Mouse (Mus musculus): Measurements from ENCODE around the gene Poldip3. TPM values are rescaled to one million over a fixed set of nuclear protein-coding genes. Genes with fewer than 3 reads are reported as not detected.
A peak's percentile ranks its signal among the peaks of the same experiment; 100 is the strongest.

The Poldip3 gene
- polyA plus RNA-seq, 1 experiment from 2014 or later = 139 TPM

DNA sequence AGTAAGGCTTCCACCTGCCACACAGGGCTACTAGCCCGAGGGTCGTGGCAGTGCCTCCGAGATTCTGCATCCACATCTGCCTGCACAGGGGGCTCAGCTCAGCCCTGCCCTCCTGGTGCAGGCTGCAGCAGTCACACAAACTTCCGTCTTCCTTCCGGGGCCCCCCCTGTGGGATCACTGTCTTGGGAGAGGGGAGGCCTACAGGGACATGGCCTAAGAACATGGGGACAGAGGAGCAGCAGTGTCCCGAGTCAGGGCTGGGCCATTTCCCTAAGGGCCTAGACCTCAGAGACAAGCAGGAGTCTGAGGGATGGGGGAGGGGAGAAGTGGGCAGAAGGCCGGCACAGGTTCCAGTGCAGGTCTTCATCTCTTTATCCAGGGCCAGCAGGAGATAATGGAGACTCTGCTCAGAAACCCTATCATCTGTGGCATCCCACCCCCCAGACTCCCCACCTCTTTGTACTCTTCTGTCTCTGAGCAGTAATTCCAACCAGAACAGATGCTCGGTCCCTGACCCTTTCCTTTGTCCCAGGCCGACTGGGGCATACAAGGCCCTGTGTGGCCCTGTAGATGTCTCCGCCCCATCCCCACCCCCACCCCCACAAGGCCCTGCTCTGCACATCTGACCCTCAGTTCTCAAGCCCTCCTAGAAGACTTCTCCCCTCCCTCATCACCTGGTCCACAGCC is 12.0 kb upstream of the Poldip3 start:
- no peak overlapping the region for H3K4me3 ChIP-seq
- no peak overlapping the region for H3K4me2 ChIP-seq
- H3K36me3 ChIP-seq = peaks cover 44% of the 10 kb centered on the region
- no peaks in the 10 kb centered on the region for H3K9me3 ChIP-seq
- H3K9ac ChIP-seq = no peak overlapping the region
- H3K27ac ChIP-seq = no peak overlapping the region
- H3K4me1 ChIP-seq = peaks cover 13% of the 10 kb centered on the region
- WGBS = 63% methylated on average over 10 of the region's 10 CpGs
- no peak for ATAC-seq (ENCODE audit: borderline replicate concordance, extremely low read depth, low FRiP score, low TSS enrichment)
- H3K27me3 ChIP-seq = no peaks in the 10 kb centered on the region

GRCm38 (mm10) chr15:83160561-83160960 is 11.4 kb upstream of the Poldip3 start:
- peaks cover 44% of the 10 kb centered on the region for H3K36me3 ChIP-seq
- H3K9ac ChIP-seq = no peak overlapping the region
- H3K4me2 ChIP-seq = no peak overlapping the region
- WGBS = 94% methylated on average over 4 of the region's 4 CpGs
- peaks cover 7% of the 10 kb centered on the region for H3K4me1 ChIP-seq
- H3K27ac ChIP-seq = no peak overlapping the region
- no peaks in the 10 kb centered on the region for H3K27me3 ChIP-seq
- no peaks in the 10 kb centered on the region for H3K9me3 ChIP-seq
- no peak for ATAC-seq (ENCODE audit: borderline replicate concordance, extremely low read depth, low FRiP score, low TSS enrichment)
- no peak overlapping the region for H3K4me3 ChIP-seq

- H3K27me3 ChIP-seq = no peaks in the 10 kb centered on the region
- 0 out of 2 replicates have a peak, but pooled peaks cover 1% of the 10 kb centered on the region for H3K4me1 ChIP-seq
- WGBS = 90% methylated on average over 9 of the region's 9 CpGs
- H3K36me3 ChIP-seq = peaks cover 44% of the 10 kb centered on the region
- ATAC-seq (ENCODE audit: borderline replicate concordance, extremely low read depth, low FRiP score, low TSS enrichment) = no peak
- no peaks in the 10 kb centered on the region for H3K9me3 ChIP-seq
- H3K4me2 ChIP-seq = no peak overlapping the region
- H3K9ac ChIP-seq = no peak overlapping the region
- no peak overlapping the region for H3K27ac ChIP-seq
- H3K4me3 ChIP-seq = no peak overlapping the region
Measured at GRCm38 (mm10) chr15:83159823-83160222, 10.6 kb upstream of the Poldip3 start.

- ATAC-seq (ENCODE audit: borderline replicate concordance, extremely low read depth, low FRiP score, low TSS enrichment) = no peak
- 91% methylated on average over 7 of the region's 7 CpGs for WGBS
- no peaks in the 10 kb centered on the region for H3K9me3 ChIP-seq
- no peaks in the 10 kb centered on the region for H3K4me1 ChIP-seq
- no peaks in the 10 kb centered on the region for H3K27me3 ChIP-seq
- no peak overlapping the region for H3K9ac ChIP-seq
- H3K36me3 ChIP-seq = peaks cover 50% of the 10 kb centered on the region
- H3K27ac ChIP-seq = no peak overlapping the region
- H3K4me2 ChIP-seq = no peak overlapping the region
- no peak overlapping the region for H3K4me3 ChIP-seq
Measured at GRCm38 (mm10) chr15:83158587-83159160, 9.5 kb upstream of the Poldip3 start.

DNA sequence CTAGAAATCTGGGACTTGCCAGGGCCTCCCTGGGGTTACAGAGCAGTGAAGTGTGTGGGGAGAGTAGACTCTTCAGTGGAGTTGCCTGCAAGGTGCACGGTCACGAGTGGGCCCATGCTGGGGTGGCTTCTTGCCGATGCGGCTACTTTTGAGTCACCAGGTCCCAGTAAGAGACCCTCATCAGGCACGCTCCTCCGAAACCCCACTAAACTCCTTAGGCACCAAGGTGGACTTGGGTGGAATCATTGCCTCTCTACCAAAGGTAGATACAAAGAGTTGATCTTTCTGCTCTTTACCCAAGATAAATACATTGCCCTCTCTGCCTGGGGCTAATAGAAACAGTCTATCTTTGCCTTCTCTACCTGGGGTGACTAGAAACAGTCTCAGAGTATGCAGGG is 8.5 kb upstream of the Poldip3 start:
- Histone ChIP-seq H3K9me3 (no peaks in the 10 kb centered on the region), H3K36me3 (peaks cover 49% of the 10 kb centered on the region), H3K4me3 (no peak overlapping the region), H3K27me3 (no peaks in the 10 kb centered on the region), H3K27ac (0 out of 2 replicates have a peak overlapping the region, but pooled peaks have one; percentile 37), H3K4me1 (no peaks in the 10 kb centered on the region), H3K9ac (no peak overlapping the region), H3K4me2 (no peak overlapping the region)
- no peak for ATAC-seq (ENCODE audit: borderline replicate concordance, extremely low read depth, low FRiP score, low TSS enrichment)
- 93% methylated on average over 6 of the region's 6 CpGs for WGBS

DNA sequence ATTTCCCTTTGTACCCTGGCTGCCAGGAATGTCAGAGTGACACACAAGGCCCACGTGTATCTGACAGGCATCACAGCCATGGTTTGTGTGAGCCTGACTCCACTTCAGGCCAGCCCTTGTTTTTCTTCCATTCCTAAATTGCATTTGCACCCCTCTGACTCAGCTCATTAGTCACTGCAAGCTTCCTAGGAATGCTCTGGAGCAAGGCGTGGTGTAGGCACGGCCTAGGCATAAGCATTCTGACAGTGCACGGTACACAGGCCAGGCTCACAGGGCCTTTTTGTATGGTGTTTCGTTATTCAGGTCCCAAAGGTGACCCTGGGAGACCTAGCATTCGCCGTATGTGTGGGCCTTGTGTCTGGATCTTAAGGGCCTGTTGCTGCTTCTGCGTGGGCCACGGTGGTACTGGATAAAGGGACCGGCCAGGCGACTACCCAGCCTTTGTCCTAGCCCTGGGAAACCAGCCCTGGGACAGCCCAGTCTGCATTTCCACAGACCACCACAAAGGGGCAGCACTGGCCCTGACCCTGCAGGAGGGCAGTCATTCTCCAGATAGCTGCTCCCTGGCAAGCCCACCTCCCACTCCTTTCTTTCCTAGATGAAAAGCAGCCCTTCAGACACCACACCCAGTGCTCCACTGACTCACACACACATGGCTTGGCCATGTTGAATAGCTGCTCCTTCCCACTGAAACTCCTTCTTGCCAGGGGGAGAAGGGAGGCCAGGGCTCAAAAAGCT is 7.9 kb upstream of the Poldip3 start:
- H3K27ac ChIP-seq = 0 out of 2 replicates have a peak overlapping the region, but pooled peaks have one; percentile 37
- H3K9ac ChIP-seq = no peak overlapping the region
- H3K9me3 ChIP-seq = no peaks in the 10 kb centered on the region
- 69% methylated on average over 11 of the region's 11 CpGs for WGBS
- peaks cover 48% of the 10 kb centered on the region for H3K36me3 ChIP-seq
- H3K4me2 ChIP-seq = no peak overlapping the region
- ATAC-seq (ENCODE audit: borderline replicate concordance, extremely low read depth, low FRiP score, low TSS enrichment) = no peak
- H3K27me3 ChIP-seq = no peaks in the 10 kb centered on the region
- H3K4me3 ChIP-seq = no peak overlapping the region
- H3K4me1 ChIP-seq = no peaks in the 10 kb centered on the region

DNA sequence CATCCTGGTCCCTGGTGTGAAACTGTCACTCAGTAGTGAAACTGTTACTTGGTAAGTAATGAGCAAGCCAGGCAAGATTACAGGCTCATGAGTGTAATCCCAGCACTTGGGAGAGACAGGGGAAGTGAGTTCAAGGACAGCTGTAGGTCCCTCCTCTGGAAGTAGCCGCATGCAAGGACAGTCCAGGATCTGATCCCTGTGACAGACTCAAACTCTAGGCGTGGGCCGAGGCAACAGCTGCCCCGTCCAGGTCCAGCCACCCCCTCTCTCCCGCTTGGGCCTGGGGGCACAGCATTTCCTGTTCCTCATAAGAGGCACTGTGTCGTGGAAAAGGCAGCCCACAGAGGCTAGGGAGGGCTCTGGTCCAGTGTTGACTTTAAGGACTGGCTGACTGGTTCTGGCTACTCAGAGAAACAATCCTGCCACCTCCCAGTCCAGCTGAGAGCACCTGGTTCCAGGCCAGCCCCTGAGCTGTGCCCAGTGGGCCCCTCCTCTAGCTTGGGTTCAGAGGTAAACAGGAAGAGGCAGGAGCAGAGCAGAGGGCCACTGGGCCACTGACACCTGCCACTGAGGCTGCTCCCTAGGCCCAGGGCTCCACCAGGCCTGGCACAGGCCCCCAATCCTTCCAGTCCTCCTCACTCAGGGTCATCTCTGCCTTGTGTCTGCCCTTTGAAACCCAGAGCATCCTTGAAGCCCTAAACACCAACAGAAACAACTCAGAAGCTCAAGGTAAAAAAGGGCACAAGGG is 6.7 kb upstream of the Poldip3 start:
- Histone ChIP-seq H3K4me3 (no peak overlapping the region), H3K36me3 (peaks cover 39% of the 10 kb centered on the region), H3K4me1 (no peaks in the 10 kb centered on the region), H3K27ac (no peak overlapping the region), H3K9me3 (no peaks in the 10 kb centered on the region), H3K9ac (no peak overlapping the region), H3K27me3 (no peaks in the 10 kb centered on the region), H3K4me2 (no peak overlapping the region)
- WGBS = 73% methylated on average over 6 of the region's 6 CpGs
- no peak for ATAC-seq (ENCODE audit: borderline replicate concordance, extremely low read depth, low FRiP score, low TSS enrichment)

- 94% methylated on average over 7 of the region's 7 CpGs for WGBS
- peaks cover 30% of the 10 kb centered on the region for H3K36me3 ChIP-seq
Measured at GRCm38 (mm10) chr15:83154309-83154708, 5.1 kb upstream of the Poldip3 start.

GRCm38 (mm10) chr15:83150694-83151093 is 1.5 kb upstream of the Poldip3 start:
- H3K27ac ChIP-seq = no peak overlapping the region
- peaks cover 25% of the 10 kb centered on the region for H3K36me3 ChIP-seq

More at GRCm38 (mm10) chr15:83154309-83154708, 5.1 kb upstream of the Poldip3 start:
- no peak for ATAC-seq (ENCODE audit: borderline replicate concordance, extremely low read depth, low FRiP score, low TSS enrichment)
- no peak overlapping the region for H3K4me2 ChIP-seq
- H3K4me3 ChIP-seq = no peak overlapping the region
- no peaks in the 10 kb centered on the region for H3K27me3 ChIP-seq
- H3K9me3 ChIP-seq = no peaks in the 10 kb centered on the region
- peaks cover 4% of the 10 kb centered on the region; the same call in 1 of the 2 replicates for H3K4me1 ChIP-seq
- no peak overlapping the region for H3K27ac ChIP-seq
- H3K9ac ChIP-seq = no peak overlapping the region

DNA sequence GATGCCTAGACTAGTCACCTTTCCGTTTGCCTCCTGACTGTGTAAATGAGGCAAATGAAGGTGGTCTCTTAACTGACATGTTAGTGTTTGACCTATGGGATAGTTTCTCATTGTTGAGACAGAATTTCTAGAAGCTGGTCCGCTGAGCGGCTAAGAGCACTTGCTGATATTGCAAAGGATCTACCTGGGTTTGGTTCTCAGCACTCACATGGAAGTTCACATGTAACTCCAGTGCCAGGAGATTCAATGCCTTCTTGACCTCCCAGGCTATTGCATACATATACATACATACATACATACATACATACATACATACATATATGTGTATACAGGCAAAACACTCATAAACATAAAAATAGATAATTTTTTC is 874 bp upstream of the Poldip3 start:
- 16% methylated on average over 3 of the region's 3 CpGs for WGBS
- H3K9me3 ChIP-seq = no peaks in the 10 kb centered on the region
- H3K4me3 ChIP-seq = peak overlapping the region; percentile 98; the same call in 1 of the 2 replicates
- ATAC-seq (ENCODE audit: borderline replicate concordance, extremely low read depth, low FRiP score, low TSS enrichment) = no peak
- H3K4me1 ChIP-seq = peaks cover 12% of the 10 kb centered on the region
- H3K27ac ChIP-seq = peak overlapping the region; percentile 99
- no peaks in the 10 kb centered on the region for H3K27me3 ChIP-seq
- peak overlapping the region; percentile 7 for H3K9ac ChIP-seq
- H3K4me2 ChIP-seq = peak overlapping the region; percentile 84
- H3K36me3 ChIP-seq = peaks cover 28% of the 10 kb centered on the region

More at GRCm38 (mm10) chr15:83150694-83151093, 1.5 kb upstream of the Poldip3 start:
- H3K27me3 ChIP-seq = no peaks in the 10 kb centered on the region
- H3K4me3 ChIP-seq = no peak overlapping the region
- no peak overlapping the region for H3K4me2 ChIP-seq
- H3K9me3 ChIP-seq = no peaks in the 10 kb centered on the region
- H3K4me1 ChIP-seq = peaks cover 12% of the 10 kb centered on the region
- 79% methylated on average over 4 of the region's 4 CpGs for WGBS
- H3K9ac ChIP-seq = no peak overlapping the region
- no peak for ATAC-seq (ENCODE audit: borderline replicate concordance, extremely low read depth, low FRiP score, low TSS enrichment)

DNA sequence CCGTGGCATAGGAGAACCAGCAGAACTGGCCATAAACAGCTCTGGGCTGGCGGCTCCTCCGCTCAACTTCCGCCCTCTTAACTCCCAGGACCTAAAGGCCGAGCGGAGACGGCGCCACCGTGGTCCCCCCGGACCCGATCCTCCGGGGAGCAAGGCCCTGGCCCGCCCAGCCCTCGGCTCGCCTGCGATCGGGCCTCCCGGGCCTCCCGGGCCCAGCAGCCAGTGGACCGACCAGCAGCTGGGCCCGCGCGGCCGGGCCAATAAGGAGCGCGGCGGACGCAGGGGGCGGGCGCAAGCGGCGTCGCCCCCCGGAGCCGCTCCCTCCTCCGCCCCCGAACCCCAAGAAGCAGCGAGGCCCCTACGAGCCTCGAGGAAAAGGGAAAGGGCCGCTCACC is 386 bp downstream of the Poldip3 start:
- peak overlapping the region; percentile 99 for H3K27ac ChIP-seq
- under 1% methylated on average over 40 of the region's 41 CpGs for WGBS

More for the DNA sequence above, 386 bp downstream of the Poldip3 start:
- H3K9me3 ChIP-seq = no peaks in the 10 kb centered on the region
- H3K4me1 ChIP-seq = peaks cover 14% of the 10 kb centered on the region
- H3K36me3 ChIP-seq = peaks cover 23% of the 10 kb centered on the region
- peak overlapping the region; percentile 84 for H3K4me2 ChIP-seq
- ATAC-seq (ENCODE audit: borderline replicate concordance, extremely low read depth, low FRiP score, low TSS enrichment) = peak; percentile 85
- no peaks in the 10 kb centered on the region for H3K27me3 ChIP-seq
- peak overlapping the region; percentile 100 for H3K9ac ChIP-seq
- peak overlapping the region; percentile 98 for H3K4me3 ChIP-seq
